Mouse (Mus musculus) liver, embryonic 18 days (tissue): ENCODE measurements around the gene Sv2a. TPM values are rescaled to one million over a fixed set of nuclear protein-coding genes. Genes with fewer than 3 reads are reported as not detected.

Experiments
- polyA plus RNA-seq: library from polyadenylated mRNA; depleted of rRNA; stranded (reverse); fragments of >200 nt; gene quantifications from 2 replicates; pipeline ENCODE4 v1.2.3, GENCODE M21; 2012; rRNA removed

Sv2a gene
- polyA plus RNA-seq, result 0.30 and 0.41 TPM in 2 replicates

DNA sequence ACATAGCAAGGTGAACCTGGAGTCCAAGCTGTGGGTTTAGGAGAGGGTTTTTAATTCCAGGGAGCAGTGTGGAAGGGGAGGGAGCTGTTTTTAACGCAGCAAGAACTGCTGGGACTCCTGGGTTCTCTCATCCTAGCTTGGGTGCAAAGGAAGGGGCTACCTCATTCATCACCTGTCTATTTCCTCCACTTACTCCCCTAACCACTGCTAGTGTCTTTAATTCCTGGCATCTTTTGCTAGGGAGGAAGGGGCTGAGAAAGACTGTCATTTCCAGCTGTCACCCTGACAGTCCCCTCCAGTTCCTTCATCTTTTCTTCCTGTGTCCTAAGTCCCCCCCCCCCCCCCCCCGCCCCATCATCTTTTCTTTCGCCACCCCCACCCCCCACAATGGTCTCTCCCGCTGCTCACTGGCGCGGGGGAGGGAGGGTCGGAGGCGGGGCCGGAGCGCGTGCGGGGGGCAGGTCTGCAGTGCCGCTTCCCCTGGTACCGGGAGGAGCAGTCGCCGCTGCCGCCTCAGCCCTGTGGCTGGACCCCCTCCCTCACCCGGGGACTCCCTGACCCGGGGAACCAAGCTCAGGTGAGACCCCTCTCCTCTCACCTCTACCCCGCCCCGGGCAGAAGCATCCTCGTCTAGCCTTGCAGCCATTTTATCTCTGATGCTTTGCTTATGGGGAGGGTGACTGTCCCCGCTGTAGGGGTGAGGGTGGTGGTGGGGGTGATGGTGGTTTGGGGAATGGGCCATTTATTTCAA lies at the start of gene Sv2a:
Gene Sv2a (plus strand): TSS at position 425 of the 751 bp plus-strand sequence.

GRCm38 (mm10) chr3:96161869-96162840 lies 18.8 kb upstream of the Sv2a start, which contains the start of gene Mtmr11:
Gene Mtmr11 (plus strand): TSS chr3:96162004.

DNA sequence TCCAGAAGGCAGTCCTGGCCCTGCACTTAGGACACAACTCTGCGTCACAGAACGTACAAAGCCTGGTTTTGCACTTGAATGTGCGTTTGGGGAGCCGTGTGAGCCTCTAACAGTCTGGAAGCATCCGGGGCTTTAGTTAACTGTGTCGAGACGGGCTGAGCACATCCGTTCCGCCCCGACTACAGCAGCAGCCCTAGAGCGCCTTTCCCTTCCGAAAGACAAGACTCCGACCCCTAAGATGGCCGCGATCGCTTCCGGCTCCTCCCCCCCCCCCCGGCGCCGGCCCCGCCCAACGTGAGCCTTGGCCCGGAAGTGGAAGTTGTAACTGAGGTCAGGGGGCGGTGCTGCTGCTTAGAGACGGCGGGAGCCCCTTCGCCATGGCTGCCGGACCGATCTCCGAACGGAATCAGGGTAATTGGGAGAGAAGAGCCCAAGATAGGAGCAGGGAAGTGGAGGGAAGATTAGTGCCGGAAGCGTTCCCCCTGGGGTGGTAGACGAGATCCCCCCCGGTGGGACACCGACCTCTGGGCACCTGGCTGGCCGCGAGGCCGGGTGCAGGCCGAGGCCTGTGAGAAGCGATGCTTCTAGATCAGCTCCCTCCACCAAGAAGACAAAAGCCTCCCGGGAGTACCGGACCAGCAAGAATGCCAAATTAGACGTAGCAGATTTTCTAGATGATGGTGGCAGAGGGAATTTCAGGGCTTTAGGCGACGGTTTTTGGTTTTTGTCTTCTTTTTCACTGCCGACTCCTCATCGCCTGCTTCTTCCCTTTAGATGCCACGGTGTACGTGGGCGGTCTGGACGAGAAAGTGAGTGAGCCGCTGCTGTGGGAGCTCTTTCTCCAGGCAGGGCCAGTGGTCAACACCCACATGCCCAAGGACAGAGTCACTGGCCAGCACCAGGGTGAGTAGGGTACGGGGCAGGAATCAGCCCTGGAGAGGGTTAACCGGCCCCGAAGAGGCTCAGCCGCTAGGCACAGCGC lies 8.5 kb upstream of the Sv2a start, which contains the start of gene Sf3b4:
Gene Sf3b4 (plus strand): TSS at position 136 of the 982 bp plus-strand sequence.

GRCm38 (mm10) chr3:96219661-96220130 lies 38.7 kb downstream of the Sv2a start, which contains the start of the genes Bola1 and Hist2h2ab:
Gene Bola1 (minus strand): TSS chr3:96219709.
Gene Hist2h2ab (plus strand): TSS chr3:96219865.

GRCm38 (mm10) chr3:96220765-96221639 lies 40.1 kb downstream of the Sv2a start, which contains the start of the genes Hist2h2ac and Hist2h2be:
Gene Hist2h2ac (minus strand): TSS chr3:96220880.
Gene Hist2h2be (plus strand): TSS chr3:96221119.

GRCm38 (mm10) chr3:96238954-96239793 lies 58.2 kb downstream of the Sv2a start, which contains the start of gene Hist2h3c2:
Gene Hist2h3c2 (minus strand): TSS chr3:96239127.

GRCm38 (mm10) chr3:96239949-96240798 lies 59.2 kb downstream of the Sv2a start, which contains the start of gene Hist2h2aa2:
Gene Hist2h2aa2 (minus strand): TSS chr3:96240276.

Other genes with a start within 250 kb of the Sv2a start
- gene Plekho1, start 185.2 kb upstream of the Sv2a start, polyA plus RNA-seq, result 16.3 and 19.0 TPM in 2 replicates
- gene Vps45, start 122.7 kb upstream of the Sv2a start, polyA plus RNA-seq, result 4.7 and 5.3 TPM in 2 replicates
- gene Otud7b, start 76.6 kb upstream of the Sv2a start, polyA plus RNA-seq, result 3.6 and 3.7 TPM in 2 replicates
- 9.6 and 12.3 TPM in 2 replicates for gene Mtmr11, start 19.1 kb upstream of the Sv2a start, polyA plus RNA-seq
- gene Sf3b4, start 8.8 kb upstream of the Sv2a start, polyA plus RNA-seq, result 26.1 and 26.7 TPM in 2 replicates
- gene Bola1, start 38.6 kb downstream of the Sv2a start, polyA plus RNA-seq, result 29.2 and 31.1 TPM in 2 replicates
- 0.42 and 0.82 TPM in 2 replicates for gene Hist2h2ab, start 38.7 kb downstream of the Sv2a start, polyA plus RNA-seq
- gene Hist2h2ac, start 39.7 kb downstream of the Sv2a start, polyA plus RNA-seq, result 7.7 and 8.1 TPM in 2 replicates
- 8.3 and 14.1 TPM in 2 replicates for gene Hist2h2be, start 40.0 kb downstream of the Sv2a start, polyA plus RNA-seq
- 31.1 and 37.7 TPM in 2 replicates for gene Hist2h3c2, start 58.0 kb downstream of the Sv2a start, polyA plus RNA-seq
- gene Hist2h2aa2, start 59.1 kb downstream of the Sv2a start, polyA plus RNA-seq, result 39.3 and 40.4 TPM in 2 replicates
- 83.3 and 119 TPM in 2 replicates for gene Hist2h2aa1, start 64.3 kb downstream of the Sv2a start, polyA plus RNA-seq
- gene Hist2h3c1, start 65.5 kb downstream of the Sv2a start, polyA plus RNA-seq, result 1.9 and 8.4 TPM in 2 replicates
- 4.5 and 4.7 TPM in 2 replicates for gene Hist2h4, start 82.2 kb downstream of the Sv2a start, polyA plus RNA-seq
- 30.7 and 34.8 TPM in 2 replicates for gene Hist2h3b, start 87.5 kb downstream of the Sv2a start, polyA plus RNA-seq
- 7.1 and 7.9 TPM in 2 replicates for gene Hist2h2bb, start 88.6 kb downstream of the Sv2a start, polyA plus RNA-seq
- gene Fcgr1, start 112.8 kb downstream of the Sv2a start, polyA plus RNA-seq, result 9.7 and 11.7 TPM in 2 replicates